Mouse (Mus musculus): ENCODE data around the gene Wdr43.
A peak's percentile ranks its signal among the peaks of the same experiment; 100 is the strongest.
"Not testable (repeated sequence)": the region's sequence is repeated elsewhere in the genome, so short reads cannot be mapped to it uniquely, and the experiment has no call there.

The Wdr43 gene

GRCm38 (mm10) chr17:71615638-71616318, at the start of gene Wdr43:
TSS of gene Wdr43 (plus strand) at chr17:71615895.
- peak; percentile 97 for DNase-seq (ENCODE audit: low spot score in 2 of 2)

- no peak for DNase-seq (ENCODE audit: low spot score in 2 of 2)
Measured at GRCm38 (mm10) chr17:71579176-71579705, 36.5 kb upstream of the Wdr43 start.

GRCm38 (mm10) chr17:71597881-71598658, 17.6 kb upstream of the Wdr43 start:
- no peak for DNase-seq (ENCODE audit: low spot score in 2 of 2)

- peak; percentile 83 to 86 for DNase-seq (ENCODE audit: low spot score in 2 of 2)
Measured at GRCm38 (mm10) chr17:71598659-71599554, 16.8 kb upstream of the Wdr43 start.

GRCm38 (mm10) chr17:71616319-71617032, 781 bp downstream of the Wdr43 start:
- DNase-seq (ENCODE audit: low spot score in 2 of 2): peak; percentile 2 to 8

GRCm38 (mm10) chr17:71617033-71617362, 1.3 kb downstream of the Wdr43 start:
- no peak for DNase-seq (ENCODE audit: low spot score in 2 of 2)

GRCm38 (mm10) chr17:71617974-71618373, 2.3 kb downstream of the Wdr43 start:
- no peak for DNase-seq (ENCODE audit: low spot score in 2 of 2)

- DNase-seq (ENCODE audit: low spot score in 2 of 2): no peak
Measured at GRCm38 (mm10) chr17:71631806-71632205, 16.1 kb downstream of the Wdr43 start.

GRCm38 (mm10) chr17:71633350-71633749, 17.7 kb downstream of the Wdr43 start:
- DNase-seq (ENCODE audit: low spot score in 2 of 2): no peak

- no peak for DNase-seq (ENCODE audit: low spot score in 2 of 2)
Measured at GRCm38 (mm10) chr17:71636786-71637185, 21.1 kb downstream of the Wdr43 start.

- no peak for DNase-seq (ENCODE audit: low spot score in 2 of 2)
Measured at GRCm38 (mm10) chr17:71637750-71638265, 22.1 kb downstream of the Wdr43 start.

- DNase-seq (ENCODE audit: low spot score in 2 of 2): not testable (repeated sequence)
Measured at GRCm38 (mm10) chr17:71639056-71639455, 23.4 kb downstream of the Wdr43 start.

GRCm38 (mm10) chr17:71640421-71641085, 24.9 kb downstream of the Wdr43 start:
- no peak for DNase-seq (ENCODE audit: low spot score in 2 of 2)

GRCm38 (mm10) chr17:71642190-71642589, 26.5 kb downstream of the Wdr43 start:
- DNase-seq (ENCODE audit: low spot score in 2 of 2): no peak

GRCm38 (mm10) chr17:71650011-71650410, 34.3 kb downstream of the Wdr43 start:
- no peak for DNase-seq (ENCODE audit: low spot score in 2 of 2)

GRCm38 (mm10) chr17:71652495-71652894, 36.8 kb downstream of the Wdr43 start:
- DNase-seq (ENCODE audit: low spot score in 2 of 2): no peak

- no peak for DNase-seq (ENCODE audit: low spot score in 2 of 2)
Measured at GRCm38 (mm10) chr17:71652934-71653333, 37.2 kb downstream of the Wdr43 start.

- no peak for DNase-seq (ENCODE audit: low spot score in 2 of 2)
Measured at GRCm38 (mm10) chr17:71657521-71657920, 41.8 kb downstream of the Wdr43 start.

- no peak for DNase-seq (ENCODE audit: low spot score in 2 of 2)
Measured at GRCm38 (mm10) chr17:71658666-71659065, 43.0 kb downstream of the Wdr43 start.

GRCm38 (mm10) chr17:71660390-71660789, 44.7 kb downstream of the Wdr43 start:
- no peak for DNase-seq (ENCODE audit: low spot score in 2 of 2)

Measured in heart, adult 9 months (tissue).